Mouse (Mus musculus) left cerebral cortex, adult 2 months (tissue): ENCODE results near the gene Phxr2. TPM values are rescaled to one million over a fixed set of nuclear protein-coding genes. Genes with fewer than 3 reads are reported as not detected.
"Not testable (repeated sequence)": the region's sequence is repeated elsewhere in the genome, so short reads cannot be mapped to it uniquely, and the experiment has no call there.

Source experiments
- DNase-seq, 2 experiments: peaks; one replicate each; pipeline ENCODE4 v3.0.0; 2021 to 2022; ENCODE audit warnings: low spot score in 2 of 2, mixed read lengths in 1 of 2; ENCODE audit errors: extremely low spot score in 1 of 2
- H3K27ac ChIP-seq: fragments of 200-600 bp; 2 replicates; pipeline ENCODE4 v1.8.1; 2022
- H3K4me3 ChIP-seq: fragments of 200-600 bp; 2 replicates; pipeline ENCODE4 v1.8.1; 2022
- CTCF ChIP-seq: fragments of 200-600 bp; IDR thresholded peaks from 2 replicates; pipeline ENCODE4 v1.8.1; 2022; ENCODE audit warnings: antibody characterized with exemption, mild to moderate bottlenecking, moderate library complexity
- intact Hi-C: fragments of 180-260 bp; cut with DNase I; formaldehyde crosslinking; loops from one replicate; pipeline ENCODE4 v1.15.1; 2025
- total RNA-seq, 2 experiments: library from RNA; stranded (reverse); gene quantifications; 2 replicates each; pipeline ENCODE4 v1.2.3; 2021

Phxr2 gene
- total RNA-seq, 2 experiments from 2014 or later = not detected

DNA sequence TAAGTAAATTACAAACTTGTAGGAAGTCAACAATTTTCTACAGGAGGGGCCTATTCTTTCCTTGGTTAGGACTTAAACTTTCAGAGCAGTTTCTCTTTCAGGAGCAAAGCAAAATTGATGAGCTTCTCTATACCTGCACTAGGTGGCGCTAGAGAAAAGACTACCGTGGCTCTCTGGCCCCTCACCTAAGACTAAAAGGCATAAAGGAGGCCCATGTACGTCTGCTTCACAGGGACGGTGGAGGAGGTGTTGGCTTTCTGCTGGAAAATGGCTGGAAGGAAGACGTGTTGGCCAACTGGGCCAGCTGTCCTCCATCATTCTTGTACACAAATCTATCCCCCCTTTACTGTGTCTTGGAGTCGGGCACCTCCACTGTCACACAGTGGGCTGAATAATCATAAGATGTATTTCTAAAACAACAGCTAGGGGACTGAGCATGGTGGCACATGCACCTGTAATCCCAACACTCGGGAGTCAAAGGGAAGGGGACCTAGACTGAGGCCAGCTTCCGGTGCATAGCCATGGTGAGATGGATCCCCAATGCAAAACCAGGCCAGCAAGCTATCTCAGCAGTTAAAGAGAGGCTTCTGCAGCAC lies 36.0 kb upstream of the Phxr2 start:
- intact Hi-C loops = loop anchor here (10.0 kb wide), 1 partner anchor 233 kb away; no protein-coding TSS in a partner anchor
- peak; percentile 82 for TF ChIP-seq CTCF
- H3K4me3 ChIP-seq = no peak overlapping the region
- DNase-seq = peak in 1 of 2 experiments; percentile 20
- no peak overlapping the region for H3K27ac ChIP-seq

DNA sequence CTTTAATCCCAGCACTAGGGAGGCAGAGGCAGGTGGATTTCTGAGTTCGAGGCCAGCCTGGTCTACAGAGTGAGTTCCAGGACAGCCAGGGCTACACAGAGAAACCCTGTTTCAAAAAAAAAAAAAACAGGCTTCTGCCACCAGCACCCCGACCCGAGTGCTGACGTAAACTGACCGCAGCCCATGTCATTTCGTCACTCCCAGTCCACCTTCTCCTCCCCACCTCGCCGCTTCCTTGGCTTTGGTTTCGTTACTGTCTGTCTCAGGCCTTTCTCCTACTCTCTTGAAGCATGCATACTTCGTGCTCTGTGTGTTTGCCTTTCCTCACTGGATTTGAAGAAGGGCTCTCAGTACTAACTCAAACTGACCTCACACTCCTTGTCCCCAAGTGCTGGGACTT lies 31.6 kb upstream of the Phxr2 start:
- H3K27ac ChIP-seq, DNase-seq, intact Hi-C loops, H3K4me3 ChIP-seq: not testable (repeated sequence)

DNA sequence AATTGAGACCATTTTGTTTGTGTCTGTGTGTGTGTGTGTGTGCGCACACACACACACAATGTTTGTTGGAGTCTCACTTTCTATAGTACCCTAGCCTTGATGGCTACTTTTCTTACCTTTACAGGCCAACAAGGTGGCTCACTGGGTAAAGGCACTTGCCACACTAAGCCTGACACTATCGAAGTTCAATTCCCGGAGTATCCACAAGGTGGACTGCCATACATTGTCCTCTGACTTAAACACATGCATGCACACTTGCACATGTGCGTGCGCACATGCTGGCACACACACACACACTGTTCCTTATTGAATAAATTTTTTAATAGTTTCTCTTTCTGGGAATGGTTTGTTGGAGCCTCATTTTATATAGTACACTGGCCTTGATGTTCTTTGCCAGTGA lies 30.7 kb upstream of the Phxr2 start:
- intact Hi-C loops = no loop called here
- TF ChIP-seq CTCF = no peak; the same call in none of the 2 replicates
- no peak for DNase-seq
- Histone ChIP-seq H3K4me3 (no peak overlapping the region), H3K27ac (no peak overlapping the region)

DNA sequence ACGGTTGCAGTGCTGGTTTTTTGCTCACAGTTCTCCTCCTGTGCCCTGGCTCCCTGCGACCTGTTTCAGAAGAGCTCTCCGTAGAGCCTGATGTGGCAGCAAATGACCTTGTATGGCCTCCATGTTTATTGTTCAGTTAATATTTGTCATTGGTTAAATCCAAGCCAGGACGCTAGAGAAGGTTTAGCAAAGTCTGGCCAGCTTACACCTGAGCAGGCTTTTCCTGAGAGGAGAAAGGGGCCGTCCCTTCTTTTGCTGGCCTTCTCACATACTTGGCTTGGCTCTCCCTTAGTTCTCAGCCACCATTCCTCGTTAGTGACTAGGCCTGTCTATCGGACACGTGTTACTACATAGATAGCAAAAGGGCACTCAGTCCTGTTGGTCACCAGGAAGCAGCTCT lies 28.5 kb upstream of the Phxr2 start:
- DNase-seq = no peak
- Histone ChIP-seq H3K27ac (no peak overlapping the region), H3K4me3 (no peak overlapping the region)
- TF ChIP-seq CTCF = no peak
- intact Hi-C loops = loop anchor here (5.0 kb wide), 1 partner anchor 47 kb away; the partner anchor contains the start of genes Galnt4 and Poc1b

DNA sequence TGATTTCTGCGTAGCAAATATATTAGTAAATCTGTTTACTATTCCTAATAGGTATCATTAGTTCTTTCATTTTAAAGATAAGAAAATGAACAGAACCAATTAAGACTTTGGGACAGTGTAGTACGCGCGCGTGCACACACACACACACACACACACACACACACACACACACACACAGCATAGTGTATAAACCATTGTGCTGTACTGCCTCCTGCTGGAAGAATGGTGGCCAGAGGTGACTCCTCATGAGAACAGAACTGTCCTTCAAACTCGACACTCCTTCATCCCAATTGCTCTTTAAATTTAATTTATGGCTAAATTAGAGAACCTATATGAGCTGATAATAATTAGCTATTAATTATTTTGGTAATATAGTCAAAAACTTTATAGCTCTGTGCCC lies 25.9 kb upstream of the Phxr2 start:
- peak; percentile 39 for TF ChIP-seq CTCF
- DNase-seq = no peak
- intact Hi-C loops = loop anchor here (5.0 kb wide), 1 partner anchor 45 kb away; the partner anchor contains the start of genes Galnt4 and Poc1b
- Histone ChIP-seq H3K27ac (no peak overlapping the region), H3K4me3 (no peak overlapping the region)

DNA sequence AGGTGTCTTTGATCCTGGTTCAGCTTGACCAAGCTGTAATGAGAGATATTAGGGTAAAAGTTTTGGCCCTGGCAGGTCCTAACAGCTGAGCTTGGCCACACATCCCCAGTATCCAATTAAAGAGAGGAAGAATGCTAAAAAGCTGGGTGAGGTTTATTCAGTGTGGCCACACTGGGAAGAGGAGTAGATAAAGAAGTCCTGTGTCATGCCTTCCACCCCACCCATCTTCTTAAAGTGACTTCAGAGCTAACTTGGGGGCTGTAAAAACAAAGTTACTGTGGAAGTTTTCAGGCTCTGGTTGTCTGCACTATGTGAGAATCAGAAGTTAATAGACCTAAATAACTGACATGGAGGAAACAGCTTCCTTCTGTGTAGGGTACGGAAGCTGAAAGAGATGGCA lies 25.5 kb upstream of the Phxr2 start:
- Histone ChIP-seq H3K4me3 (no peak overlapping the region), H3K27ac (no peak overlapping the region)
- no peak for DNase-seq
- no peak for TF ChIP-seq CTCF
- intact Hi-C loops = loop anchor here (5.0 kb wide), 1 partner anchor 44 kb away; the partner anchor contains the start of genes Galnt4 and Poc1b

DNA sequence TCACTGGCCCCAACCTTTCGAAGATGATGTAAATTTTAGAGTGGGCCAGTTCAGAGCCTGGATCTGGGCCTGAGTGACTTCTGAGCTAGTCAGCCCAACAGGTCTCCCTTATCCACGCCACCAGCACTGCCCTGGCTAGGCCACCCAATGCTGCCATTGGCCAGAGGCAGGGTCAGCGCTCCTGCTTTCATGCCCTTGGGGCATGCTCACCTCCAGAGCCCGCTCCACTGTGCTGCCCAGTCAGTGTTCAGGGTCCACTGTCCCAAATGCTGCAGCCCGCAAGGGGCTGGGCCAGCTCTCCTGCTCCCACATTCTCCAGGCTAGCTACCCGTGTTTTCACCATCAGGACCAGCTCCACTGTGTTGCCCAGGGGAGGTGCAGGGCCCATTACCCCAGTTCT lies 23.9 kb upstream of the Phxr2 start:
- intact Hi-C loops = loop anchor here (5.0 kb wide), 1 partner anchor 43 kb away; the partner anchor contains the start of genes Galnt4 and Poc1b
- no peak overlapping the region for H3K27ac ChIP-seq
- no peak for TF ChIP-seq CTCF
- no peak for DNase-seq
- no peak overlapping the region for H3K4me3 ChIP-seq

DNA sequence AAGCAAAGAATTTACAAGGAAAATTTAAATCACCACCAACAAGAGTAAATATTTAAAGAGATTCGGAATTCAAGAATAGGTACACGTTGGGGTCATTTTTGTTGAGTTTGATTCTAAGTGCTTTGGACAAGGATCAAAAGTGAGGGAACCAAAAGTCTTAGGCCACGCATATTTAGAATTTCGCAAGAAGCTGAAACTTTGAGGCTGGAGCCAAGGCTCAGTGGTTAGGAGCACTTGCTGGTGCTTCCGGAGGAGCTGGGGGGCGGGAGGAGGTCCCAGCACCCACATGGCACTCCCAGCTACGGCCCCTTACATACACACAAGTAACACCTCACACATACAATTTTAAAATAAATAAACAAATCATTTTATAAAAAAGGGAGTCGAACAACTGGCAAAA lies 20.5 kb upstream of the Phxr2 start:
- no peak overlapping the region for H3K4me3 ChIP-seq
- no peak for DNase-seq
- no peak overlapping the region for H3K27ac ChIP-seq
- no peak for TF ChIP-seq CTCF
- intact Hi-C loops = no loop called here

DNA sequence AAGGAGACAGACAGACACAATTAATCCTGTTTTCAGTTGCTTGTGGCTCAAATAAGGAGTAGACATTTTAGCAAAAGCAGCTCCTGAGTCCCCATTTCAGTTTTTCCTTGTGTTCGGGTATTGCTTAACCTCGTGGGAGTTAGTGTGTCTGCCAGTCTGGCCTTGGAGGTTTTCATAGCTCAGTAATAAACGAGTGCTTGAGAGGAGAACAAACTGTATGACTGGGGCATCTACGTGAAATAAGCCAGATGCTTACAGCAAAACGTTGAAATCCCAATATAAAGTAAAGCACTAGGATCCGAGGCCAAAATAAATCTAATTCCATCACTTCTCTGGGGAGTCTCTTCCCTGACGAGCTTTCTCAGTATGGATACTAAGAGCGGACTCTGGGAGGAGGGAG lies 19.5 kb upstream of the Phxr2 start:
- no peak overlapping the region for H3K27ac ChIP-seq
- DNase-seq = no peak
- intact Hi-C loops = no loop called here
- no peak for TF ChIP-seq CTCF
- H3K4me3 ChIP-seq = no peak overlapping the region

DNA sequence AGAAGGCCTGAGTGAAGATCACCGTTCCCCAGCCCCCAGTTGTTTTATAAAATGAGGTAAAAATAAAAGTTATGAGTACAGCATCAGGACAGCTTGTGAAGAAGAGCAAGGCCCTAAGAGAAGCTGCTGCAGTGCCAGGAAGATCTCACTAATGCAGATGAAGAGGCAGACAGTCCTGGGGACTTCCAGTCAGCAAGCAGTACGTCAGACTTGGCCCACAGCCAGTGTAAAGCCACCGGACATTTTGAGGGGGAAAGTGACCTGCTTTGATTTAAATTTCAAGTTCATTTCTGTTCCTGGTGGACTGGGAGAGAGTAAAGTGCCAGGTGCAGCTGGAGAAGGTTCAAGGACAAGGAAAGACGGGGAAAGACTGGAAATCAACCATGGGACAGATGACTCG lies 10.2 kb upstream of the Phxr2 start:
- DNase-seq = no peak
- TF ChIP-seq CTCF = no peak
- no peak overlapping the region for H3K4me3 ChIP-seq
- intact Hi-C loops = no loop called here
- no peak overlapping the region for H3K27ac ChIP-seq

DNA sequence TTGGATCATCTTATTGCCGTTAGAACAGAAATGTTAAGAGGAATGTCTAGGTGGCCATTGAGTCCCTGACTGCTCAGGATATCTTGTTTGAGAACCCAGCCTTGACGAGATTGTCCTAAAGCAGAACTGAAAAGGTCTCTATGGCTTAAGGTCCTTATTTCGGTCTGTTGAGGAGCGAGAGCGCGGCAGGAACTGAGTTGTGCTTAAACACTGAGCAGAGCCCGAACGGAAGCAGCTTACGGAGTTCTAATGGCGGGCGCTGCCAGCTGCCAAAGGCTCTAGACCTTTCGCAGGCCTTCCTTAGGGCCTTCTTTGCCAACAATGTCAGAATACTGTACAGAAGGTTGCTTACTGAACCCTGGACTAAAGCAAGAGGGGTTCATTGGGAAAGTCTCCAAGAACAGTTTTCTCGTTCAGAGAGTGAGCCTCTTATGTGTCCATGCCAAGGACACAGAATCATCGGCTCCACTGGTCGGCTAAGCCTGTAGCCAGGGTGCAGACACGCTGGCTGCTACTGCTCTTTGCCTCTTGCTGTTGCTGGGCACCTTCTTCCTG lies 7.3 kb upstream of the Phxr2 start:
- intact Hi-C loops = no loop called here
- Histone ChIP-seq H3K4me3 (no peak overlapping the region), H3K27ac (no peak overlapping the region)
- no peak for DNase-seq
- TF ChIP-seq CTCF = no peak

DNA sequence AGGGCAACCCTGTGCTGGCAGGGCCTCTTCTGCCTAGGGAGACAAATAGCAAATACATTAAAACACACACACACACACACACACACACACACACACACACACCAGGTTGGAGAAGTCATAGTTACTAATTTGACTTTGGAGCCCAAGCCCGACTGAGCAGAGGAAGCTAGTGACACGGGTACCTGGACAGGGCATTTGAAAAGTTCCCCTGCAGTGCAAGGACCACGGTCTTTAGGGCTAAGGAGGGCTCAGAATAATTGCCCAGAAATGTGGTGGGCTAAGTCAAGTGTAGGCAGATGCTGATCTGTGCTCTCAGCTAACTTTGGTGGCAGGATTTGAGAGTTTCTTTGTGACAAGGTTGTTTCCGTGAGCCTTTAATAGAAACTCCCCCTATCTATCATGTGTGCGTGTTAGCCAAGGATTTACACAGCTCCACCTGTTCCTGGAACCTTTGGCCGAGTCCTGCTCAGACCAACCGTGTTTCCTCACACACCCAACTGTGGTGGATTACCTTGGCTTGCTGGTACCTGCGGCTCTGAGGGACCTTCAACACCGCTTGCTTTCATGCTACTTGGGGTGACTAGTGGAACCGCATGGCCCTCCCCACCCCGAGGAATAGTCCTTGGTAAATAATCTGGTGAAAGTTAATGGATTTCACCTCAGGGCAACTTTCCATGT lies 6.6 kb upstream of the Phxr2 start:
- DNase-seq = no peak
- H3K27ac ChIP-seq = no peak overlapping the region
- no peak for TF ChIP-seq CTCF
- intact Hi-C loops = no loop called here
- no peak overlapping the region for H3K4me3 ChIP-seq

DNA sequence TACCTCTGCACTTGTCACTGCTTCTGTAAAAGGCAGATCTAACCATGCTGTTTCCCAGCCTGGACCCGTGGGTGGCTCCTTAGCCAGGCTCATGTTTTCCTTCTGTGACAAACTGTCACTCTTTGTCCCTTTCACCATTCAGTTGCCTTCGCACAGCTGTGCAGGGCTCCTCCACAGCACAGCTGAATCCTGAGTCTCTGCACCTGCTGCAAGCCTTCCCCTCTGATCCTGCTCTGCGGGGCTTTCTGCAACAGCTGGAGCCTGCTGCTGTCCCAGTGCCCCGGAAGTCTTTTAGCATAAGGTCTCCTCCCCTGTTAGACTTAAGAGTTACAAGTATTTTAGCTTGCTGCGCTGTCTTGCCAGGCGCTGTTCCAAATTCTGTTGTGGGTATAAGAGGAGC lies 6.1 kb upstream of the Phxr2 start:
- no peak for TF ChIP-seq CTCF
- DNase-seq = no peak
- no peak overlapping the region for H3K4me3 ChIP-seq
- H3K27ac ChIP-seq = no peak overlapping the region
- intact Hi-C loops = no loop called here
